Mouse (Mus musculus): ENCODE measurements around the gene Fam110c.

The Fam110c gene

GRCm38 (mm10) chr12:31101821-31102220 lies 28.2 kb downstream of the Fam110c start:
- in situ Hi-C loops (cut with MseI, MboI): no loop called here

GRCm38 (mm10) chr12:31116005-31116466 lies 42.4 kb downstream of the Fam110c start:
- in situ Hi-C loops (cut with MseI, MboI): no loop called here

- in situ Hi-C loops (cut with MseI, MboI): no loop called here
Observed at GRCm38 (mm10) chr12:31120535-31120934, 46.9 kb downstream of the Fam110c start.

GRCm38 (mm10) chr12:31122892-31123622 lies 49.4 kb downstream of the Fam110c start:
- in situ Hi-C loops (cut with MseI, MboI): no loop called here

GRCm38 (mm10) chr12:31126071-31126470 lies 52.4 kb downstream of the Fam110c start:
- in situ Hi-C loops (cut with MseI, MboI): no loop called here

GRCm38 (mm10) chr12:31129548-31129947 lies 55.9 kb downstream of the Fam110c start:
- in situ Hi-C loops (cut with MseI, MboI): no loop called here

Measured in mouse trophoblast stem cell (cell line).